Mouse (Mus musculus): ENCODE results near the gene Plod2. TPM values are rescaled to one million over a fixed set of nuclear protein-coding genes. Genes with fewer than 3 reads are reported as not detected.

Gene Plod2
- polyA plus RNA-seq, 1 experiment = 9.7 TPM

GRCm38 (mm10) chr9:92572376-92573108 is 30.5 kb downstream of the Plod2 start:
- TF ChIP-seq POLR2A (IDR thresholded peaks at IDR 0.05; ENCODE audit: borderline replicate concordance, insufficient read depth, low read length) = no peak
- TF ChIP-seq CTCF (IDR thresholded peaks at IDR 0.05; ENCODE audit: borderline replicate concordance, insufficient read depth, low read depth, low read length) = no peak
- no peak for DNase-seq
- Histone ChIP-seq H3K4me1 (ENCODE audit: control insufficient read depth, insufficient read depth, low read length) (no peaks in the 10 kb centered on the region), H3K4me3 (replicated peaks; ENCODE audit: insufficient read depth, low read depth, low read length) (no peak overlapping the region), H3K27ac (ENCODE audit: insufficient read depth, low read length) (no peak overlapping the region), H3K27me3 (ENCODE audit: control insufficient read depth, insufficient read depth, low read length) (no peaks in the 10 kb centered on the region)
- WGBS = 79% methylated on average over 8 of the region's 8 CpGs

DNA sequence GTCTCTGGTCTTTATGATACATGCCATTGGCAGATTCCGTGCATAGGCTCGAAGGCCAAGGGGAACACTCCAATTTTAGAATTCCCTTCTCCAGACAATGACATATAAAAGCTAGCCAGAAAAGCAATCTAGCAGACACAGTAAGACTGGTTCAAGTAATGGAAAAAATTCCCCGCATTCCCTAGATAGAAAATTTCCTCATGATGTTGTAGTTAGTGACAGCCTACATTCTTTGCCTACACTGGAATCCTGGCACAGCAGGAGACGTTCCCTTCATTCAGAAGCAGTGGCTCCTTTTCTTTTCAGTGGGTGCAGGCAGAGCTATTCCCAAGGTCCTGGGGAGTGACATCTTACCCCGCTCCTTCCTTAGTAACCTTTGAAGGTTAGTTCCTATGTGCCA is 41.9 kb downstream of the Plod2 start:
- no peak for DNase-seq
- no peak overlapping the region for H3K4me3 ChIP-seq (replicated peaks; ENCODE audit: insufficient read depth, low read depth, low read length)
- TF ChIP-seq POLR2A (IDR thresholded peaks at IDR 0.05; ENCODE audit: borderline replicate concordance, insufficient read depth, low read length) (no peak), CTCF (IDR thresholded peaks at IDR 0.05; ENCODE audit: borderline replicate concordance, insufficient read depth, low read depth, low read length) (no peak)
- H3K27me3 ChIP-seq (ENCODE audit: control insufficient read depth, insufficient read depth, low read length) = no peaks in the 10 kb centered on the region
- no peaks in the 10 kb centered on the region for H3K4me1 ChIP-seq (ENCODE audit: control insufficient read depth, insufficient read depth, low read length)
- WGBS = 78% methylated on average over 5 of the region's 5 CpGs
- H3K27ac ChIP-seq (ENCODE audit: insufficient read depth, low read length) = no peak overlapping the region

- no peaks in the 10 kb centered on the region for H3K27me3 ChIP-seq (ENCODE audit: control insufficient read depth, insufficient read depth, low read length)
- H3K27ac ChIP-seq (ENCODE audit: insufficient read depth, low read length) = no peak overlapping the region
- no peak overlapping the region for H3K4me3 ChIP-seq (replicated peaks; ENCODE audit: insufficient read depth, low read depth, low read length)
- H3K4me1 ChIP-seq (ENCODE audit: control insufficient read depth, insufficient read depth, low read length) = no peaks in the 10 kb centered on the region
- TF ChIP-seq CTCF (IDR thresholded peaks at IDR 0.05; ENCODE audit: borderline replicate concordance, insufficient read depth, low read depth, low read length) = no peak
- TF ChIP-seq POLR2A (IDR thresholded peaks at IDR 0.05; ENCODE audit: borderline replicate concordance, insufficient read depth, low read length) = no peak
- 75% methylated on average over 1 of the region's 1 CpGs for WGBS
- DNase-seq = no peak
Observed at GRCm38 (mm10) chr9:92586025-92586424, 44.0 kb downstream of the Plod2 start.

- Histone ChIP-seq H3K27me3 (ENCODE audit: control insufficient read depth, insufficient read depth, low read length) (no peaks in the 10 kb centered on the region), H3K4me1 (ENCODE audit: control insufficient read depth, insufficient read depth, low read length) (no peaks in the 10 kb centered on the region), H3K4me3 (replicated peaks; ENCODE audit: insufficient read depth, low read depth, low read length) (no peak overlapping the region), H3K27ac (ENCODE audit: insufficient read depth, low read length) (no peak overlapping the region)
- no peak for DNase-seq
- 98% methylated on average over 8 of the region's 8 CpGs for WGBS
- TF ChIP-seq CTCF (IDR thresholded peaks at IDR 0.05; ENCODE audit: borderline replicate concordance, insufficient read depth, low read depth, low read length) (no peak), POLR2A (IDR thresholded peaks at IDR 0.05; ENCODE audit: borderline replicate concordance, insufficient read depth, low read length) (no peak)
Observed at GRCm38 (mm10) chr9:92587391-92587790, 45.4 kb downstream of the Plod2 start.

DNA sequence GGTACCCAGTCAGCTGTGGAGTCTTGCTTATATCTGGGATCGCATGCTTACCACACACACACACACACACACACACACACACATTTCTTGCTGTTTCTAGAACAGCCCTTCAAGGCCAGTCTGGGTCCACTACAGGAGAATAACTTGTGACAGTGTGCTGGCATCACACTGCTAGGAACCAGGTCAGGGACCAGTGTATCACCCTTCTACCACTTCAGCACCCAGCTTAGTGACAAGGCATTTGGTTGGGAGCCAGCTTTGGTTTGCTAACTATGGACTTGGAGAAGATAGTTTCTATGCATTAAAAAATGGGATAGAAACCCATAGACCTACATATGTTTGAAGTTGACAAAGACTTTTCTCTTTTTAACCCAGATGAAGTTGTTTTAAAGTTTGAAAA is 46.2 kb downstream of the Plod2 start:
- 100% methylated on average over 1 of the region's 1 CpGs for WGBS
- no peak for TF ChIP-seq POLR2A (IDR thresholded peaks at IDR 0.05; ENCODE audit: borderline replicate concordance, insufficient read depth, low read length)
- TF ChIP-seq CTCF (IDR thresholded peaks at IDR 0.05; ENCODE audit: borderline replicate concordance, insufficient read depth, low read depth, low read length) = no peak
- Histone ChIP-seq H3K4me1 (ENCODE audit: control insufficient read depth, insufficient read depth, low read length) (no peaks in the 10 kb centered on the region), H3K4me3 (replicated peaks; ENCODE audit: insufficient read depth, low read depth, low read length) (no peak overlapping the region), H3K27ac (ENCODE audit: insufficient read depth, low read length) (no peak overlapping the region), H3K27me3 (ENCODE audit: control insufficient read depth, insufficient read depth, low read length) (no peaks in the 10 kb centered on the region)
- no peak for DNase-seq

- Histone ChIP-seq H3K27ac (ENCODE audit: insufficient read depth, low read length) (no peak overlapping the region), H3K4me3 (replicated peaks; ENCODE audit: insufficient read depth, low read depth, low read length) (no peak overlapping the region), H3K27me3 (ENCODE audit: control insufficient read depth, insufficient read depth, low read length) (no peaks in the 10 kb centered on the region), H3K4me1 (ENCODE audit: control insufficient read depth, insufficient read depth, low read length) (no peaks in the 10 kb centered on the region)
- TF ChIP-seq CTCF (IDR thresholded peaks at IDR 0.05; ENCODE audit: borderline replicate concordance, insufficient read depth, low read depth, low read length) = no peak
- TF ChIP-seq POLR2A (IDR thresholded peaks at IDR 0.05; ENCODE audit: borderline replicate concordance, insufficient read depth, low read length) = no peak
- no peak for DNase-seq
- 89% methylated on average over 5 of the region's 5 CpGs for WGBS
Observed at GRCm38 (mm10) chr9:92589021-92589420, 47.0 kb downstream of the Plod2 start.

DNA sequence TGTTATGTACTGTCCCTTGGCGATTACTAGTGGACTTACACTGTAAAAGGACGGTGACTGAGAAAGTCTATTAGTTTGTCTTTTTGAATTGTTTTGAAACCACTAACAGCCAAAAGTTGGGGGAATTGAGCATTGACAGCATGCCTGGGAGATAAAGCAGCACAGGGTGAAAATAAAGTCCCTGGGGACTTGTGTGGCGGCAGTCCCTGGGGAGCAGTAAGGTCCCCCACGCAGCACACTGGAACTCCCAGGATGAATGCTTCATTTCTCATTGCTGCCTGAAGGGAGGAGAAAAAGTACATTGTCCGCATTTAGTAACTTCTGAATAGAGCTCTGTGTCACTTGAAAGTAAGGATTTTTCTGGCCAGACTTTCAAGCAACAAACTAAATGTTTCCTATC is 49.5 kb downstream of the Plod2 start:
- WGBS = 82% methylated on average over 5 of the region's 5 CpGs
- no peaks in the 10 kb centered on the region for H3K27me3 ChIP-seq (ENCODE audit: control insufficient read depth, insufficient read depth, low read length)
- no peak for DNase-seq
- H3K4me1 ChIP-seq (ENCODE audit: control insufficient read depth, insufficient read depth, low read length) = no peaks in the 10 kb centered on the region
- no peak overlapping the region for H3K27ac ChIP-seq (ENCODE audit: insufficient read depth, low read length)
- H3K4me3 ChIP-seq (replicated peaks; ENCODE audit: insufficient read depth, low read depth, low read length) = no peak overlapping the region
- no peak for TF ChIP-seq POLR2A (IDR thresholded peaks at IDR 0.05; ENCODE audit: borderline replicate concordance, insufficient read depth, low read length)
- TF ChIP-seq CTCF (IDR thresholded peaks at IDR 0.05; ENCODE audit: borderline replicate concordance, insufficient read depth, low read depth, low read length) = no peak

DNA sequence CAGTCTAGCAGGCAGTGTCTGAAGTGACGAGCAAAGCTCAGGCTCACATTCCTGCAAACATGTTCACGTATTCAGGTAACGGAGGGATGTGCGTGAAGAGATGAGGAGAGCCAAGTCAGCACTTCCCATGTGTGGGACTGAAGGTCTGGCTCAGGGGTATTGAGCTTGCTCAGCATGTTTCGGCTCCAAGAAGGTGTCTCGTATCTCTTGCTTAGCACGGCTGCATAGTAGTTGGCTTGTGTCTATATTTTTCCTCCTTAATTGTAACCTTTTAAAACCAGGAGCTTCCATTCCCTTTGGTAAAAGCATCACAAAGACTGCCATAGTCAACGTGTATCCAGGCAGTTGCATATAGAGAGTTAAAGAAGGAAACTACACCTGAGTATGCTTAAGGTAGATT is 50.7 kb downstream of the Plod2 start:
- H3K4me1 ChIP-seq (ENCODE audit: control insufficient read depth, insufficient read depth, low read length) = no peaks in the 10 kb centered on the region
- H3K27me3 ChIP-seq (ENCODE audit: control insufficient read depth, insufficient read depth, low read length) = no peaks in the 10 kb centered on the region
- no peak for TF ChIP-seq CTCF (IDR thresholded peaks at IDR 0.05; ENCODE audit: borderline replicate concordance, insufficient read depth, low read depth, low read length)
- no peak overlapping the region for H3K27ac ChIP-seq (ENCODE audit: insufficient read depth, low read length)
- H3K4me3 ChIP-seq (replicated peaks; ENCODE audit: insufficient read depth, low read depth, low read length) = no peak overlapping the region
- DNase-seq = no peak
- 95% methylated on average over 8 of the region's 8 CpGs for WGBS
